ENCODE assay signal across 23 mouse cellular contexts in the genomic region with DNA sequence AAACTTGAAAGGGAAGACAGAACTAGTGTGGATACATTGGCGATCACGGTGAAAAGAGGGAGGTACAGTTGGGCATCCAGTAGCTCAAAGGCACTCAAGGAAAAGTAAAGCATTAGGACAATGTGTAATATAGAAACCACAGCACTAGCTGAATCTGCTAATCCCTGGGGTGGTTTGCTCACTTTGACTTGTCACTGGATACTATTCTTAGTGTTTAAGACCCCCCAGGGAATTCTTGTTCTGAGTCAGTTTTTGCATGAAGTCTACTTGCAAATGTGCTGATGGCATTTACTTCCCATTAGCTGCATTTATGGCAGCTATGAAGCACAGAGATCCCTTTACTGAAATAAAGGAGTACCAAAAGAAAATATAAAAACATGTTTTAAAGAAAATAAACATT.
"Had no signal": no experiment of that assay in that cellular context is flagged by ENCODE, and none has a peak within 500 bp of the region (broad histone marks: within the 10 kb centered on the region; RNA-seq: fewer than 3 reads in every experiment).

No protein-coding gene starts in this region.

- H3K27ac ChIP-seq: kidney, embryonic 15.5 days; limb, embryonic 10.5 days; limb, embryonic 13.5 days; liver, embryonic 12.5 days; liver, embryonic 15.5 days; lung, embryonic 15.5 days; neural tube, embryonic 13.5 days; stomach, postnatal 0 days had no signal

- ATAC-seq: liver, embryonic 12.5 days had no signal

- H3K4me1 ChIP-seq: kidney, embryonic 15.5 days; limb, embryonic 10.5 days; limb, embryonic 13.5 days; liver, embryonic 12.5 days; liver, embryonic 15.5 days; lung, embryonic 15.5 days; megakaryocyte, embryonic 14.5 days; neural tube, embryonic 13.5 days had no signal

- H3K9me3 ChIP-seq: kidney, embryonic 15.5 days; limb, embryonic 10.5 days; limb, embryonic 13.5 days; liver, embryonic 12.5 days; liver, embryonic 15.5 days; lung, embryonic 15.5 days; megakaryocyte, embryonic 14.5 days; neural tube, embryonic 13.5 days had no signal

- H3K4me3 ChIP-seq: kidney, embryonic 15.5 days; limb, embryonic 10.5 days; limb, embryonic 13.5 days; liver, embryonic 12.5 days; liver, embryonic 15.5 days; lung, embryonic 15.5 days; megakaryocyte, embryonic 14.5 days; myocyte; neural tube, embryonic 13.5 days had no signal

- H3K4me2 ChIP-seq: kidney, embryonic 15.5 days; limb, embryonic 13.5 days; liver, embryonic 12.5 days; liver, embryonic 15.5 days; lung, embryonic 15.5 days; midbrain, embryonic 11.5 days; neural tube, embryonic 13.5 days had no signal

- H3K27me3 ChIP-seq: kidney, embryonic 15.5 days; limb, embryonic 13.5 days; liver, embryonic 12.5 days; liver, embryonic 15.5 days; lung, embryonic 15.5 days; megakaryocyte, embryonic 14.5 days; neural tube, embryonic 13.5 days had no signal

- H3K9ac ChIP-seq: kidney, embryonic 15.5 days; limb, embryonic 13.5 days; liver, embryonic 12.5 days; liver, embryonic 15.5 days; lung, embryonic 15.5 days; neural tube, embryonic 13.5 days had no signal

- DNase-seq: kidney, adult 11 months; kidney, adult 8-10 months; kidney, postnatal 10 days; kidney, postnatal 36 days; liver; lung, adult 18-20 months; lung, postnatal 10 days; lung, postnatal 36 days; midbrain, embryonic 14.5 days; thymus, adult 2 months; thymus, postnatal 14 days; thymus, postnatal 4 days had no signal

- H3K36me3 ChIP-seq: kidney, embryonic 15.5 days; limb, embryonic 10.5 days; limb, embryonic 13.5 days; liver, embryonic 12.5 days; liver, embryonic 15.5 days; lung, embryonic 15.5 days; neural tube, embryonic 13.5 days had no signal
